Mouse (Mus musculus) stomach, embryonic 14.5 days (tissue): ENCODE results near the gene Dner. TPM values are rescaled to one million over a fixed set of nuclear protein-coding genes. Genes with fewer than 3 reads are reported as not detected.

ENCODE experiments used
- ATAC-seq: fragments of 200-750 bp; cut with Nextera tagmentation; 2 replicates; pipeline ENCODE4 v1.8.0; 2017; ENCODE audit warnings: low read depth, moderate TSS enrichment; ENCODE audit not compliant: insufficient number of reproducible peaks, insufficient read depth, low FRiP score
- H3K27ac ChIP-seq: fragments of 300-500 bp; sonication (generic); 2 replicates; pipeline ENCODE4 v1.5.1; 2014; ENCODE audit warnings: mild to moderate bottlenecking, low read length, moderate library complexity, mixed read lengths
- H3K27me3 ChIP-seq: fragments of 300-500 bp; sonication (generic); 2 replicates; pipeline ENCODE4 v1.6.1; 2014; ENCODE audit warnings: low read length, control low read depth, mixed read lengths; ENCODE audit not compliant: control insufficient read depth, insufficient read depth
- H3K36me3 ChIP-seq: fragments of 300-500 bp; sonication (generic); 2 replicates; pipeline ENCODE4 v1.6.1; 2014; ENCODE audit warnings: mild to moderate bottlenecking, control low read depth, low read length, moderate library complexity, mixed read lengths; ENCODE audit not compliant: control insufficient read depth, insufficient read depth
- H3K4me1 ChIP-seq: fragments of 300-500 bp; sonication (generic); 2 replicates; pipeline ENCODE4 v1.6.1; 2014; ENCODE audit warnings: low read length, control low read depth, mixed read lengths; ENCODE audit not compliant: control insufficient read depth, insufficient read depth
- H3K4me2 ChIP-seq: fragments of 300-500 bp; sonication (generic); replicated peaks from 2 replicates; pipeline ENCODE4 v1.6.1; 2014; ENCODE audit warnings: low read depth, low read length, control low read depth
- H3K4me3 ChIP-seq: fragments of 300-500 bp; sonication (generic); 2 replicates; pipeline ENCODE4 v1.5.1; 2014; ENCODE audit warnings: low read depth, low read length, control low read depth
- H3K9ac ChIP-seq: fragments of 300-500 bp; sonication (generic); replicated peaks from 2 replicates; pipeline ENCODE4 v1.6.1; 2014; ENCODE audit warnings: low read depth, mild to moderate bottlenecking, control low read depth, low read length, moderate library complexity, mixed read lengths
- H3K9me3 ChIP-seq: fragments of 300-500 bp; sonication (generic); 2 replicates; pipeline ENCODE4 v1.6.1; 2016; ENCODE audit warnings: low read depth, low read length, control low read depth; ENCODE audit not compliant: control insufficient read depth
- WGBS: fragments of 180-500 bp; shearing (Covaris S2); extraction: QIAGEN DNeasy Blood & Tissue Kit; methylation state at CpG from one replicate; pipeline ENCODE4 v1.1.7; 2014; 5-methylcytosine and 5-hydroxymethylcytosine counted together
- polyA plus RNA-seq: library from polyadenylated mRNA; unstranded; fragments of >200 nt; fragmentation: Nextera tagmentation; extraction: Ambion mirVana; gene quantifications from 2 replicates; pipeline ENCODE4 v1.2.1, GENCODE M21; 2014

The Dner gene
- polyA plus RNA-seq, 1 experiment from 2014 or later: 3.6 TPM

- Histone ChIP-seq H3K36me3 (no peaks in the 10 kb centered on the region), H3K9me3 (no peaks in the 10 kb centered on the region), H3K27me3 (no peaks in the 10 kb centered on the region), H3K4me1 (0 out of 2 replicates have a peak, but pooled peaks cover 3% of the 10 kb centered on the region), H3K4me3 (no peak overlapping the region), H3K27ac (no peak overlapping the region), H3K4me2 (no peak overlapping the region), H3K9ac (no peak overlapping the region)
- no peak for ATAC-seq
- WGBS: 81% methylated on average over 5 of the region's 5 CpGs
These were observed 290.3 kb downstream of the Dner start for GRCm38 (mm10) chr1:84405551-84406290.

GRCm38 (mm10) chr1:84404880-84405279 is 291.1 kb downstream of the Dner start:
- H3K27me3 ChIP-seq: no peaks in the 10 kb centered on the region
- no peak overlapping the region for H3K27ac ChIP-seq
- peak; percentile 56; the same call in 1 of the 2 replicates for ATAC-seq
- no peak overlapping the region for H3K9ac ChIP-seq
- H3K4me3 ChIP-seq: no peak overlapping the region
- 50% methylated on average over 12 of the region's 12 CpGs for WGBS
- H3K36me3 ChIP-seq: no peaks in the 10 kb centered on the region
- H3K4me1 ChIP-seq: 0 out of 2 replicates have a peak, but pooled peaks cover 3% of the 10 kb centered on the region
- no peaks in the 10 kb centered on the region for H3K9me3 ChIP-seq
- no peak overlapping the region for H3K4me2 ChIP-seq

GRCm38 (mm10) chr1:84402154-84402553 is 293.9 kb downstream of the Dner start:
- Histone ChIP-seq H3K4me2 (no peak overlapping the region), H3K9me3 (no peaks in the 10 kb centered on the region), H3K9ac (no peak overlapping the region), H3K36me3 (no peaks in the 10 kb centered on the region), H3K4me3 (no peak overlapping the region), H3K4me1 (0 out of 2 replicates have a peak, but pooled peaks cover 3% of the 10 kb centered on the region), H3K27me3 (no peaks in the 10 kb centered on the region), H3K27ac (no peak overlapping the region)
- ATAC-seq: no peak
- 61% methylated on average over 1 of the region's 1 CpGs for WGBS

- H3K9me3 ChIP-seq: no peaks in the 10 kb centered on the region
- no peaks in the 10 kb centered on the region for H3K36me3 ChIP-seq
- no peak overlapping the region for H3K4me2 ChIP-seq
- H3K4me1 ChIP-seq: no peaks in the 10 kb centered on the region
- WGBS: 90% methylated on average over 3 of the region's 3 CpGs
- no peak overlapping the region for H3K9ac ChIP-seq
- H3K27me3 ChIP-seq: no peaks in the 10 kb centered on the region
- no peak overlapping the region for H3K4me3 ChIP-seq
- no peak for ATAC-seq
- no peak overlapping the region for H3K27ac ChIP-seq
These were observed 296.4 kb downstream of the Dner start for GRCm38 (mm10) chr1:84399671-84400070.

- H3K27ac ChIP-seq: no peak overlapping the region
- H3K27me3 ChIP-seq: no peaks in the 10 kb centered on the region
- H3K4me2 ChIP-seq: no peak overlapping the region
- no peaks in the 10 kb centered on the region for H3K36me3 ChIP-seq
- H3K9me3 ChIP-seq: no peaks in the 10 kb centered on the region
- ATAC-seq: peak; percentile 23; the same call in 1 of the 2 replicates
- H3K4me3 ChIP-seq: no peak overlapping the region
- H3K9ac ChIP-seq: no peak overlapping the region
- H3K4me1 ChIP-seq: no peaks in the 10 kb centered on the region
- 72% methylated on average over 4 of the region's 4 CpGs for WGBS
These were observed 296.9 kb downstream of the Dner start for GRCm38 (mm10) chr1:84399118-84399517.

- 73% methylated on average over 3 of the region's 3 CpGs for WGBS
- H3K36me3 ChIP-seq: no peaks in the 10 kb centered on the region
- H3K4me2 ChIP-seq: no peak overlapping the region
These were observed 299.2 kb downstream of the Dner start for GRCm38 (mm10) chr1:84396787-84397186.

GRCm38 (mm10) chr1:84395928-84396327 is 300.1 kb downstream of the Dner start:
- Histone ChIP-seq H3K4me1 (no peaks in the 10 kb centered on the region), H3K27ac (no peak overlapping the region), H3K36me3 (no peaks in the 10 kb centered on the region), H3K9ac (no peak overlapping the region), H3K4me3 (no peak overlapping the region), H3K4me2 (no peak overlapping the region), H3K9me3 (no peaks in the 10 kb centered on the region), H3K27me3 (no peaks in the 10 kb centered on the region)
- 74% methylated on average over 8 of the region's 8 CpGs for WGBS
- ATAC-seq: no peak

More at GRCm38 (mm10) chr1:84396787-84397186, 299.2 kb downstream of the Dner start:
- no peak for ATAC-seq
- Histone ChIP-seq H3K4me3 (no peak overlapping the region), H3K9me3 (no peaks in the 10 kb centered on the region), H3K27me3 (no peaks in the 10 kb centered on the region), H3K27ac (no peak overlapping the region), H3K4me1 (no peaks in the 10 kb centered on the region), H3K9ac (no peak overlapping the region)

GRCm38 (mm10) chr1:84390961-84391360 is 305.1 kb downstream of the Dner start:
- H3K4me2 ChIP-seq: no peak overlapping the region
- ATAC-seq: no peak
- H3K36me3 ChIP-seq: no peaks in the 10 kb centered on the region
- H3K27me3 ChIP-seq: no peaks in the 10 kb centered on the region
- H3K4me3 ChIP-seq: no peak overlapping the region
- H3K9me3 ChIP-seq: no peaks in the 10 kb centered on the region
- no peak overlapping the region for H3K9ac ChIP-seq
- 85% methylated on average over 4 of the region's 4 CpGs for WGBS
- no peak overlapping the region for H3K27ac ChIP-seq
- H3K4me1 ChIP-seq: no peaks in the 10 kb centered on the region

- no peak for ATAC-seq
- Histone ChIP-seq H3K4me1 (no peaks in the 10 kb centered on the region), H3K9ac (no peak overlapping the region), H3K9me3 (no peaks in the 10 kb centered on the region), H3K4me3 (no peak overlapping the region), H3K4me2 (no peak overlapping the region), H3K27me3 (no peaks in the 10 kb centered on the region), H3K36me3 (no peaks in the 10 kb centered on the region), H3K27ac (no peak overlapping the region)
- 64% methylated on average over 4 of the region's 4 CpGs for WGBS
These were observed 308.4 kb downstream of the Dner start for GRCm38 (mm10) chr1:84387616-84388015.
